Mouse (Mus musculus): Measurements from ENCODE around the gene Apol11b.
"Not testable (repeated sequence)": the region's sequence is repeated elsewhere in the genome, so short reads cannot be mapped to it uniquely, and the experiment has no call there.

- not testable (repeated sequence) for TF ChIP-seq TBP (conservative IDR thresholded peaks at IDR 0.05; ENCODE audit: low read depth, low read length); MEF2A (IDR thresholded peaks at IDR 0.05; ENCODE audit: borderline replicate concordance, low read depth, low read length); POLR2AphosphoS2 (IDR thresholded peaks at IDR 0.05; ENCODE audit: low read depth, low read length); UBTF (IDR thresholded peaks at IDR 0.05; ENCODE audit: low read depth, low read length); POLR2A (IDR thresholded peaks at IDR 0.05; ENCODE audit: low read depth, low read length); MAZ (IDR thresholded peaks at IDR 0.05; ENCODE audit: low read depth, low read length)
- TF ChIP-seq CTCF (conservative IDR thresholded peaks at IDR 0.05 in 1 of 2, IDR thresholded peaks at IDR 0.05 in 1 of 2; ENCODE audit: low read depth in 2 of 2, low read length in 2 of 2): peak in 1 of 2 experiments; percentile 29; a peak in 1 of 4 replicates
Observed at GRCm38 (mm10) chr15:77628647-77629046, 14.4 kb downstream of the Apol11b start.
